Mouse (Mus musculus) layer of hippocampus, postnatal 36 days (tissue): ENCODE data around the gene Cage1. TPM values are rescaled to one million over a fixed set of nuclear protein-coding genes. Genes with fewer than 3 reads are reported as not detected.

Experiments used
- DNase-seq, 2 experiments: peaks; one replicate each; pipeline ENCODE4 v3.0.0; 2022
- total RNA-seq, 2 experiments: library from RNA; stranded (reverse); gene quantifications; 2 replicates each; pipeline ENCODE4 v1.2.3; 2021

Gene Cage1
- total RNA-seq, 2 experiments from 2014 or later = 4.8 to 5.2 TPM

DNA sequence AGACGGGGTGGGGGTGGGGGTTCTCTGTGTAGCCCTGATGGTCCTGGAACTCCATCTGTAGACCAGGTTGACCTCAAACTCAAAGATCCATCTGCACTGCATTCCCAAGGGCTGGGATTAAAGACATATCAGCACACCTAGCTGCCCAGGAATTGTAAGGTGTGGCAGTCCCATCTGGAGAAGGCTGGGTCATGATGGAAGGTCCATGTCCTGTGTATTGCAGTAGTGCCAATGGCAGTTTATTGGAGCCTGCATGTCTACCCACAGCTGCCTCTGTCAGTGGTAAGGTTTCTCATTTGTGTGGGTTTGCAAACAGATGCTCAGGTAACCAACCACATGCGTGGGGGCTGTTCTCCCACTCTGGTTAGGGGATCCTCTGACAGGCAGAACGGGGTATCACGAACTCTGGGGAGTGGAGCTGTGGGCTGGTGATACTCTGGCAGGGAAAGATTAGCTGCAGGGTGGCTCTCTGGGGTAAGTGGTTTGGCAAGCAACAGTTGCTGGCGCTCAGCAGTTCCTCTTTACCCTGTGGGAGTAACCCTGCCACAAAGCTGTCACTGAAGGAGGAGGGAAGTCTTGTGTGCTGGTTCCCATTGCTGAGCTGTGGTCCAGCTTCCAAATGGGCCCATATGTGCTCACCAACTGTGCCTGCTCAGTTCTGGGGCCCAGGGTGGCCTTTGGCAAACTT, 27.0 kb downstream of the Cage1 start:
- peak; percentile 6 to 17 for DNase-seq

GRCm38 (mm10) chr13:38007972-38008371, 28.9 kb downstream of the Cage1 start:
- no peak for DNase-seq

GRCm38 (mm10) chr13:38002461-38002860, 34.4 kb downstream of the Cage1 start:
- no peak for DNase-seq

- no peak for DNase-seq
Measured at GRCm38 (mm10) chr13:37999713-38000112, 37.2 kb downstream of the Cage1 start.

DNA sequence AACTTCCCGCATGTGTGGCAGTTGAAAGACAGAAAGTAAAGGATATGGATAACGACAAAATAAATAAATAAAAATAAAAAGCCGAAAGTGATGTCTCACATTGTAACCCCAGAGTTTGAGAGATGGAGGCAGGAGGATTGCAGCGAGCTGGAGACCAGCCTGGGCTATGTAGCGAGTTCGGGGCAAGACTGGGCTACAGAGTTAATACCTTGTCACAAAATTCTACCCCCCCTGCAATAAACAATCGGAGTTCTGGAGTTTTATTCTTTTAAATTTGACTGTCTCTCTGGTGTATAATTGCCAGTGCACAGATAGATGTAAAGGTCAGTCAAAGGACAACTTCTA, 42.5 kb downstream of the Cage1 start:
- no peak for DNase-seq

GRCm38 (mm10) chr13:37993704-37994404, 43.0 kb downstream of the Cage1 start, which contains the start of gene Ssr1:
Ssr1 (minus strand) TSS chr13:37994217.
- peak; percentile 93 to 94 for DNase-seq

DNA sequence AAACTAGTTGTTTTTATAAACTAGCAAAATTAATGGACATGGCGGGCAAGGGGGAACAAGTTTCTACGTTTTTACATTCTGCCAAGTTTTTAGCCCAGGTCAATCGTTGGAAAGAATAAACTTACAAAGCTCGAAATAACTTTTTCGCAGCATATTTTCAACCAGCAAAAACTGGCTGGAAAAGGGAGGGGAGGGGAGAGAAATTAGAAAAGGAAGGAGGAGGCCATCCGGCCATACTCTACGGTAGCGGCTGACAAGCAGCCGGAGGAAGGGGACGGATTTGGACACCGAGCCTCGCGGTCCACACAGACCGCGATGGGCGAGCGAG, 43.5 kb downstream of the Cage1 start:
- DNase-seq = no peak

GRCm38 (mm10) chr13:37992638-37993371, 44.1 kb downstream of the Cage1 start:
- DNase-seq = no peak

DNA sequence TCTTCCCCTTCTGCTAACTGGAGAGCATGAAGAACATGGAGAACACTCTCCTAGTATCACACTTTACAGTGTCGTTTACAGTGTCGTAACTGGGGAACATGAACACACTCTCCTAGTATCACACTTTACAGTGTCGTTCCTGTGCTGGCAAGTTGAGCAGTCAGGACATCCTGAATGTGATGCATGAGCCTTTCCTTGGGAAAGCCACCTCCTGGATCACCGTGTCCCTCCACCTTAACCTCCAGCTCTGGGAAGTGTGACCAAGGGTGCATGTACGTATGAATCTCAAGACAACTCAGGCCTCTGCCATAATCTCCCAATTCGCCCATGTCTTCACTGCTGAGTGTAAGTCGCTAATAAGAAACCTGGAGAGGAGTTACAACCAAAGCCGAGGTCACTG, 47.2 kb downstream of the Cage1 start:
- no peak for DNase-seq

GRCm38 (mm10) chr13:37986166-37986565, 50.7 kb downstream of the Cage1 start:
- no peak for DNase-seq

- DNase-seq = no peak
Measured at GRCm38 (mm10) chr13:37981063-37981462, 55.8 kb downstream of the Cage1 start.

DNA sequence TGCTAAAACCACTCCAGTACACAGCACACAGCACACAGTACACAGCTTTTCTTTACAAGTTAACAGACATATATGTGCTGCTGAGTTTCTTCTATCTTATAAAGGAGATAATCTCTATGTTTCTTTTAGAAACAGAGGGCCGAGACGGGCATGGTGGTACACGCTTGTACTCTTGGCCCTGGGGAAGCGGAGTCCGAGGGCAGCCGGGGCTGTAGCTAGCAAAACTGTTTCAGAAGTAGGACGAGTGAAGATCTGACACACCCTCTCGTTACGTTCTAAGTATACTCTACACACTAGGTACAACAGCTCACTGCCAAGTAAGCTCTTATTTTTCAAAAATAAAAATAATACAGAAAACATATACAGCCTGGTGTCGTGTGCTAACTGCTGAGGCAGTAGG, 56.5 kb downstream of the Cage1 start:
- no peak for DNase-seq

DNA sequence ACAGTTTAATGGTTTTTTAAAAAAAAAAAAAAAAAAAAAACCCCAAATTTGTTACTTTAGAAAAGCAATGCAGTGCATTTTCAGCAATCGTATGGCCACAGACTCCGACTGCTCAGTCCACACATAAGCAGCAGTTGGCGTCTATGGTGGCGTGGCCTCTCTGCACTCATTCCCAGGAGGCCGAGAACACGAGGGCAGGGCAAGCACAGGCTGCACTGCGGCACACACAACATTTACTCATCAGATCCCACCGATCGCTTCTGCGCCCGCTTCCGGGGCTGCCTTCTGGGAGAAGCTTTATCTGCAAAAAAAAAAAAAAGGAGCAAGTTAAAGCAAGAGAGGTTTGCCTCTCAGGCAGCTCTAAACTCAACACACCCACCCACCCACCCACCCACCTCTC, 57.4 kb downstream of the Cage1 start:
- no peak for DNase-seq

DNA sequence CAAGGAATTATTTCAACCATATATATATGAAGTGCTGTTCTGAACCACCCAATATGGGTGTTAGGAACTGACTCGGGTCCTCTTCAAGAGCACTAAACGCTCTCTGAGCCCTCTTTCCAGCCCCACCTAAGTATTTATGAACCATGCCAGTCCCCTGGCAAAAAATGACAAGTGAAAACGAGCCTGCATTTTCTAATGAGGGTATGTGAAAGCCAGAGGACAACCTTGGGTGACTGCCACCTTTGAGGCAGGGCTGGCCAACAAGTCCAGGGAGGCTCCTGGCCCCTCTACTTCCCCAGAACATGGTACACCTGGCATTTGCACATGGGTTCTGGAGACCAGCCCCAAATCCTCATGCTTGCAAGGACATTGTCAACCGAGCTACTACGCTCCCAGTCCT, 62.1 kb downstream of the Cage1 start:
- DNase-seq = no peak

DNA sequence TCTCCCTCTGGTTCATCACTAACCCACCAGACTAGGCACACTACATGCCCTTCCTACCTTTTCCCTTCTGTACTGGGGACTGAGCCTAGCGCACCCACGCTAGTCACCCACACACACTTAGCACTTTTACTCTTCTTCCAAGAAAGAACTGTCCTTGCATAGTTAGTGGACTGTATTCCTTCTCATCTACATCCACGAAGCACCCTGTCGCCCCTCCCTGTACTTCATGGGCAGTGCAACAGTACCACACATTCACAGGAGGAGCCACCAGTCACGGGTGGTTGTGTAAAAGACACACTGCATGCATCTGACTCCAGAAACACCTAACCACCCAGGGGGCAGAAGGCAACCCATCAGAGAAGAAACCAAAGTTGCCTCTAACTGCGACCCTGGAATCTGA, 62.8 kb downstream of the Cage1 start:
- no peak for DNase-seq

DNA sequence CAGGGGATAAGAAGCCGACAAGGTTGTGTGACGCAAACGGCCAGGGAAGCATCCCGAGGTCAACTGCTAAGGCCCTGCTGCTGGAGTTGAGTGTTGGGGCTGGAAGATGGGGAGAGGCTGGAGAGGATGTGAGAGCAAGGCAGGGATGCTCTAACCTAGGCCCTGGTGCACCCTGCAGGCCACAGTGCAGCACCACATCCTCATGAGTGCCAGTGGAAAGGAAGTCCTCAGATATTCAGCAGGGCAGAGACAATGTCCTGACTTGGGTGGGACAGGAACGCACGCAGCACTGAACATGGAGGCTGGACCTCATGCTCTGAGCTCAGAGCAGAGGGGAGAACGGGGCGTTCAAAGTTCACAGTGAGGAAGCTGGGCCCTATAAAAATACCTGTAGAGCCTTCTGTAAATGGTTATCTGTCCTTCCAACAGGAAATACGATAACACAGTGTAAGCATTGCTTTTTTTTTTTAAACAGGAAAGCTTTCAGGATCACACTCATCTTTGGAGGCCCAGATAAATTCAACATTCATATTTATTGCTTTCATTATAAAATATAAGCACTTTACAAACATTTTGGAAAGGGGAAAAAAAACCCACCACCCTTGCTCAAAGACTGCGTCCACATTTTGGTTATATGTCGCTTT, 65.9 kb downstream of the Cage1 start:
- no peak for DNase-seq

DNA sequence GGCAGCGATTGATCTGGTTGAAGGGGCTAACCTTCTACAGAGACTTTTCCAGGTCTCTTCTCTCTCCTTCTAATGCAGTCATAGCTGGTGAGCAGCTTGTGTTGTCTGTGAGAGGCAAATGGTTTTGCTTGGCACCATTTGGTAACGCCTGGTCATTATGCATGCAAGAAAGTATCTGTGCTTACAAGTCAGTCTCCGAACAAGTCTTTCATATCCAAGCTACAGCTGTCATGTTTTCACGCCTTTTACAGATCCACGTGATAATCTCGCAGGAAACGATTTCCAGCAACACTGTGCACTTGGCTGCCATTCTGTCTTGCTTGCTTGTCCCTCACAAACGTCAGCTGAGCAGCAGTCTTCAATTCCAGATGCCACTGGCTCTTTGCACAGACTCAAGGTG, 66.9 kb downstream of the Cage1 start:
- DNase-seq = no peak

GRCm38 (mm10) chr13:37969337-37969736, 67.5 kb downstream of the Cage1 start:
- peak; percentile 87 for DNase-seq

DNA sequence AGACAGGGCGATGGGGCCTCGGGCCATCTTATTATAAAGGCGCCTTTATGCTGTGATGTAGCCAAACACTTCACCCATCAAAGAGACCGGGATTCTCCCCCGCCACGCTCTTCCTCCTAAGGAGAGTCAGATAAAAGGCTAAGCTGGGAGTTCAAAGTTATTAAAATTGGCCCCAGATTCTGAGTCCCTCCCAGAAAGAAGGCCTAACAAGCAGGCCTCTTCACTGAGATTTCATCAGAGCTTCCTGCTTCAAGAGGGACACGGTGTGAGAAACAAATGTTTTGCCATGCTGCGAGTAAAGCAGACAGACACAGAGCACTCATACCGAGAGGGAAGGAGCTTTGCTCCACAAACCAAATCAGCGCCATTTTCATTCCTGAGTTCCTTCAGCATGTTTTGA, 69.3 kb downstream of the Cage1 start:
- DNase-seq = no peak

GRCm38 (mm10) chr13:37967052-37967437, 69.8 kb downstream of the Cage1 start:
- DNase-seq = no peak

DNA sequence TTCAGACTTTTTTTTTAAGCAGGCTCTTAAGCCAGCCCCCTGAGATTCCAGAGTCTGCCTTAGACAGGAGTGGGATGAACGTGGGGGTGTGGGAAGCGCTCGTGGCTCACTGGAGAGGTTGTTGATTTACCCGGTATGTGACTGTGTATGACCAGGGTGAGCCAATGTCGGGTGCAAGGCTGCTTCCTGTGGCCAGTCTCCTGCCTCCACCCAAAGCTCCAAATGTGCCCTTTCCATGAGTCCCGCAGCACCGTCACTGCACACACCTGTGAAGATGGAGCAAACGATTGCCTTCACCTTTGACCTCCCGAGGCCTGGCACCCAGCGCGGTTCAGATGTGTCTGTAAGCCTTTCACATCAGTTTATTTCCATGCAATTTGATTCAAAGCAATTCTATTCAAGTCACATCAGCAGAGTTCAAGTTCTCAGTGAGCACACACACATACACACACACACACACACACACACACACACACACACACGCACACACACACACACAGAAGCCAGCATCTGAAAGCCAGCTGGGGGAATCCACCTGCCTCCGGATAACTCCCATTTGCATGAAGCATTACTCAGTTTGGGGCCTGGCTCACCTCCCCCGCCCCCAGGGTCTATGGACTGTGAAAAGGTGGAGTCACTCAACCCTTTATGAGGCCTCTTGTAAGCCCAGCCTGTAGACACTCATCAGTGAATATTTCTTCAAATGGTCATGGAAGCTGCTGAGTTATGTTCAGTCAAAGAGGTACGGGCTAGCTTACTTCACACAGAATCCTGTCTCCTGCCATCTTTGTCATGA, 70.4 kb downstream of the Cage1 start:
- no peak for DNase-seq

DNA sequence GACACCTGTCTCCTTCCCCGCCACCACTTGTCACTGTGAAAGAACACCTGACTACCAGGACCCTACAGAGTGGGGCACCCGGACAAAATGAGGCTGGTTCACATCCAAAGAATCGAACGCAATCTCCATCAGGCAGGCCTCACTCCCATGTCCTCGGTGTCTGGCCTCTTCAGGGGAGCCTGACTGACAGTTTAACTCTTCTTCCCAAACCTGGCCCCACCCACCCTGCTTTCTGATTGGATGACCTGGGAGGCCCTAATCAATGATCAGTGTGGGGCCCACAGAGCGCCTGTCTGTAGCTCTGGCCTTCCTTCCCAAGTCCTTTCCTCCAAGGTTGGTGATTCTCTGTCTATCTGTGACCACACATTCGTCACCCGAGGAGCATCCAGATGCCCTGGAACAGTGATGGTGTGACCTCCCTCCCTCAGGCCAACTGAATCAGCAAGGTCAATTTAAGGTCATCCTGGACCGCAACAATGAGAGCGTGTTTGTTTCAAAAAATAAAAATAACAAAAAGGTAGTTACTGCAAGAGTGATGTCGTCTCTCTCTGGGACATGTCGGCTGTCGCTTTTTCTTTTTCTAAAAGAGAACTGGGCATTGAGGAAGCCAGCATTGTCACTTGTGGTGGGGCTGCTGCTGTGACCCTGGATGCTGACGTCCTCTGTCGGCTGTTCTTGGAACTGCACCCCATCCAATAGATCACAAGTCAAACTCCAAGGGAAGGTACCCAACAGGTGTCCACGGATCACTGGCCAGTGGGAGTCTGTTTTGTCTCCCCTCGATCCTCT, 71.5 kb downstream of the Cage1 start:
- no peak for DNase-seq
